Mouse (Mus musculus) erythroid progenitor cell, adult 5-6 weeks (primary cell): ENCODE data around the gene Togaram2. TPM values are rescaled to one million over a fixed set of nuclear protein-coding genes. Genes with fewer than 3 reads are reported as not detected.

ENCODE experiments used
- ATAC-seq: replicated peaks from 2 replicates; pipeline ENCODE4 v1.8.0; 2016; ENCODE audit warnings: moderate number of reproducible peaks, mild to moderate bottlenecking, moderate TSS enrichment, inconsistent platforms; ENCODE audit not compliant: poor library complexity, low FRiP score, severe bottlenecking
- total RNA-seq, 2 experiments: library from RNA; stranded (forward) in 1 of 2; stranded (reverse) in 1 of 2; fragments of 150-400 nt in 1 of 2; fragments of 186-747, 209-891 nt in 1 of 2; gene quantifications; 2 replicates each; pipeline versions ENCODE4 v1.2.3 to v1.2.4; 2015 to 2017; ENCODE audit warnings: low replicate concordance in 2 of 2

The Togaram2 gene
- total RNA-seq, 2 experiments from 2014 or later: not detected

GRCm38 (mm10) chr17:71674886-71675285, 1.8 kb downstream of the Togaram2 start:
- no peak for ATAC-seq

- no peak for ATAC-seq
Measured at GRCm38 (mm10) chr17:71681666-71682065, 8.6 kb downstream of the Togaram2 start.

- no peak for ATAC-seq
Measured at GRCm38 (mm10) chr17:71682379-71682778, 9.3 kb downstream of the Togaram2 start.

GRCm38 (mm10) chr17:71683281-71683680, 10.2 kb downstream of the Togaram2 start:
- no peak for ATAC-seq

GRCm38 (mm10) chr17:71684103-71684608, 11.1 kb downstream of the Togaram2 start:
- ATAC-seq: no peak

- no peak for ATAC-seq
Measured at GRCm38 (mm10) chr17:71687436-71687835, 14.4 kb downstream of the Togaram2 start.

- no peak for ATAC-seq
Measured at GRCm38 (mm10) chr17:71689903-71690302, 16.8 kb downstream of the Togaram2 start.

- no peak for ATAC-seq
Measured at GRCm38 (mm10) chr17:71691361-71691875, 18.4 kb downstream of the Togaram2 start.

GRCm38 (mm10) chr17:71693313-71693712, 20.3 kb downstream of the Togaram2 start:
- no peak for ATAC-seq

- no peak for ATAC-seq
Measured at GRCm38 (mm10) chr17:71693780-71694179, 20.7 kb downstream of the Togaram2 start.

GRCm38 (mm10) chr17:71695151-71695550, 22.1 kb downstream of the Togaram2 start:
- no peak for ATAC-seq

- ATAC-seq: no peak
Measured at GRCm38 (mm10) chr17:71695716-71696315, 22.8 kb downstream of the Togaram2 start.

- no peak for ATAC-seq
Measured at GRCm38 (mm10) chr17:71696396-71696795, 23.3 kb downstream of the Togaram2 start.

GRCm38 (mm10) chr17:71697896-71698618, 25.0 kb downstream of the Togaram2 start:
- no peak for ATAC-seq

- no peak for ATAC-seq
Measured at GRCm38 (mm10) chr17:71698619-71698956, 25.5 kb downstream of the Togaram2 start.

- ATAC-seq: no peak
Measured at GRCm38 (mm10) chr17:71705113-71705512, 32.1 kb downstream of the Togaram2 start.

GRCm38 (mm10) chr17:71705550-71706480, 32.8 kb downstream of the Togaram2 start:
- ATAC-seq: no peak

GRCm38 (mm10) chr17:71707715-71708114, 34.7 kb downstream of the Togaram2 start:
- ATAC-seq: no peak

GRCm38 (mm10) chr17:71712279-71712678, 39.2 kb downstream of the Togaram2 start:
- no peak for ATAC-seq

- ATAC-seq: no peak
Measured at GRCm38 (mm10) chr17:71715034-71715433, 42.0 kb downstream of the Togaram2 start.
